Mouse (Mus musculus) kidney, embryonic 14.5 days (tissue): ENCODE data around the gene Akr1c12. TPM values are rescaled to one million over a fixed set of nuclear protein-coding genes. Genes with fewer than 3 reads are reported as not detected.

Experiments used
- ATAC-seq: fragments of 200-750 bp; cut with Nextera tagmentation; 2 replicates; pipeline ENCODE4 v1.8.0; 2017; ENCODE audit warnings: moderate number of reproducible peaks, mild to moderate bottlenecking, moderate TSS enrichment, moderate library complexity; ENCODE audit not compliant: low FRiP score, low TSS enrichment
- H3K27ac ChIP-seq: fragments of 300-500 bp; sonication (generic); 2 replicates; pipeline ENCODE4 v1.5.1; 2014; ENCODE audit warnings: low read depth, mild to moderate bottlenecking, low read length, moderate library complexity, mixed read lengths
- H3K27me3 ChIP-seq: fragments of 300-500 bp; sonication (generic); 2 replicates; pipeline ENCODE4 v1.6.1; 2014; ENCODE audit warnings: mild to moderate bottlenecking, low read length; ENCODE audit not compliant: control insufficient read depth, insufficient read depth
- H3K36me3 ChIP-seq: fragments of 300-500 bp; sonication (generic); 2 replicates; pipeline ENCODE4 v1.6.1; 2014; ENCODE audit warnings: low read length, mixed read lengths; ENCODE audit not compliant: control insufficient read depth, insufficient read depth
- H3K4me1 ChIP-seq: fragments of 300-500 bp; sonication (generic); 2 replicates; pipeline ENCODE4 v1.6.1; 2014; ENCODE audit warnings: low read length, mixed read lengths; ENCODE audit not compliant: control insufficient read depth, insufficient read depth
- H3K4me2 ChIP-seq: fragments of 300-500 bp; sonication (generic); replicated peaks from 2 replicates; pipeline ENCODE4 v1.6.1; 2014; ENCODE audit warnings: low read depth, mild to moderate bottlenecking, low read length
- H3K4me3 ChIP-seq: fragments of 300-500 bp; sonication (generic); 2 replicates; pipeline ENCODE4 v1.5.1; 2014; ENCODE audit warnings: mild to moderate bottlenecking, low read length
- H3K9ac ChIP-seq: fragments of 300-500 bp; sonication (generic); 2 replicates; pipeline ENCODE4 v1.6.1; 2014; ENCODE audit warnings: low read depth, mild to moderate bottlenecking, low read length, moderate library complexity
- H3K9me3 ChIP-seq: fragments of 300-500 bp; sonication (generic); 2 replicates; pipeline ENCODE4 v1.6.1; 2016; ENCODE audit warnings: low read length; ENCODE audit not compliant: control insufficient read depth
- WGBS: fragments of 180-500 bp; shearing (Covaris S2); extraction: QIAGEN DNeasy Blood & Tissue Kit; methylation state at CpG from one replicate; pipeline ENCODE4 v1.1.7; 2014; 5-methylcytosine and 5-hydroxymethylcytosine counted together
- polyA plus RNA-seq: library from polyadenylated mRNA; unstranded; fragments of >200 nt; fragmentation: Nextera tagmentation; extraction: Ambion mirVana; gene quantifications from 2 replicates; pipeline ENCODE4 v1.2.1, GENCODE M21; 2014

Akr1c12 gene
- polyA plus RNA-seq, 1 experiment from 2014 or later, result 2.4 TPM

DNA sequence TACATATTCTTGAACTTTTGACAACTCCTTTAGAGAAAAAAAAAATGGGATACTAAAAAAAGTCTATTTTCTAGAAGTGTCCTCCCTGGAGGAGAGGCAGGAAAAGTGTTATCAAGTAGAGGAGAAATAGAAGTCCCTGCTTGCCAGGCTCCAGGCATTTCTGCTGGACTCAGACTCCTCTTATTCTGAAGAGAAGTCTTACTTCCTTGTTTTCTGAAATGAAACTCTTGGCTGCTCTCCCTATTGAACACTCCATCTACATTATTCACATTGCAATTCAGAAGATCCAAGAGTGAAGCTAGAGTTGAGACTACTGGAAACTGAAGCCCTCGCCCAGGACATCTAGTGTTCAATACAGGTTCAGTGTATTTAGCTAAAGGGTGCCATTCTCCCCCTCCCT lies 50.8 kb downstream of the Akr1c12 start, which contains the start of gene Akr1c19:
Gene Akr1c19, plus strand, starts transcription at position 260 of the 400 bp plus-strand sequence.
- Histone ChIP-seq H3K4me2 (no peak within 1 kb of the TSS), H3K27ac (no peak within 1 kb of the TSS), H3K9me3 (no peaks in the 10 kb centered on the region), H3K36me3 (no peaks in the 10 kb centered on the region), H3K27me3 (no peaks in the 10 kb centered on the region), H3K4me1 (no peaks in the 10 kb centered on the region), H3K9ac (no peak within 1 kb of the TSS), H3K4me3 (no peak within 1 kb of the TSS)
- no peak for ATAC-seq
- 65% methylated on average over 1 of the region's 1 CpGs for WGBS

Other genes with a start within 250 kb of the Akr1c12 start
- gene Akr1c14, start 230.4 kb downstream of the Akr1c12 start, polyA plus RNA-seq, result 1.6 and 1.9 TPM in 2 replicates
- 3.0 and 4.5 TPM in 2 replicates for gene Akr1c18, start 128.8 kb downstream of the Akr1c12 start, polyA plus RNA-seq
- gene Akr1c13, start 88.3 kb downstream of the Akr1c12 start, polyA plus RNA-seq, result 6.3 and 7.7 TPM in 2 replicates
- 16.5 and 18.8 TPM in 2 replicates for gene Akr1c19, start 50.7 kb downstream of the Akr1c12 start, polyA plus RNA-seq
- not detected in 2 replicates for gene Akr1c6, start 154.9 kb upstream of the Akr1c12 start, polyA plus RNA-seq
- not detected in 2 replicates for gene Akr1c20, start 243.9 kb upstream of the Akr1c12 start, polyA plus RNA-seq